In the genomic region with DNA sequence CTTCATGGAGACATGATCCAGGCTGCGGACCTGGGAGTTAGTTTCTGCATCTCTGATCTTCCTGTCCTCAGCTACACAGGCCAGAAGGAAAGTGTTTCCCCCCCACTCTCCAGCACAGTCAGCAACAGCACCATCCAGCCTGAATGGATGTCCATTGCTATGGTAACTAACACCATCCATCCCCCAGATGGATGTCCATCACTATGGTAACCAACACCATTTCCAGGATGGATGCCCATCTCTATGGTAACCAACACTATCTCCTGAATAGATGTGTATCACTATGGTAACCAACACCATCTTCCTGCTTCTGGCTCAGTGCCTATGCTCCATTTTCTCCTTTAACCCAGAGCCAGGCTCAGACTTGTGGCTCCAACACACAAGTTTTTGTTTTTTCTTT, we compare ENCODE assay signal across 12 mouse cellular contexts.
A peak's percentile ranks its signal among the peaks of the same experiment; 100 is the strongest.
DNase-seq lines count a peak whose midpoint lies in the region; ATAC-seq and TF ChIP-seq lines count a peak whose summit lies in the region.
"Had no signal": no experiment of that assay in that cellular context is flagged by ENCODE, and none has a peak within 500 bp of the region (broad histone marks: within the 10 kb centered on the region; RNA-seq: fewer than 3 reads in every experiment).

No protein-coding gene starts in this region.

- no peak for TF ChIP-seq CTCF in left cerebral cortex, adult 2 months (IDR thresholded peaks at IDR 0.05)
- TF ChIP-seq CTCF in intestine, postnatal 0 days (IDR thresholded peaks at IDR 0.05; ENCODE audit: low read depth): no peak

- no peak overlapping the region for H3K27ac ChIP-seq in left cerebral cortex, adult 2 months
- H3K27ac ChIP-seq in forebrain, embryonic 13.5 days: no peak overlapping the region
- no peak overlapping the region for H3K27ac ChIP-seq in neural tube, embryonic 13.5 days (replicated peaks)
- H3K27ac ChIP-seq in intestine, postnatal 0 days (ENCODE audit: low read depth, low read length): no peak overlapping the region
- H3K27ac ChIP-seq in kidney, embryonic 15.5 days: no peak overlapping the region
- H3K27ac ChIP-seq: embryonic facial prominence, embryonic 13.5 days; liver, embryonic 15.5 days had no signal

- ATAC-seq in forebrain, embryonic 13.5 days: peak; percentile 85
- ATAC-seq in neural tube, embryonic 13.5 days (ENCODE audit: low read depth): peak; percentile 89
- ATAC-seq in intestine, postnatal 0 days: no peak
- no peak for ATAC-seq in kidney, embryonic 15.5 days (replicated peaks; ENCODE audit: low FRiP score)
- ATAC-seq: CD4-positive, CD25-positive, alpha-beta regulatory T cell, adult 4 months had no signal

- peak; percentile 31 to 37 for DNase-seq in left cerebral cortex, postnatal 10 days (ENCODE audit: extremely low spot score in 1 of 2, low spot score in 2 of 2)
- DNase-seq in left cerebral cortex, adult 2 months (ENCODE audit: extremely low spot score in 1 of 2, low spot score in 2 of 2): no peak
- DNase-seq in layer of hippocampus, adult 8-10 months (ENCODE audit: low spot score in 2 of 2): peak; percentile 11 to 16
- no peak for DNase-seq in liver
- DNase-seq: gastrocnemius, postnatal 36 days had no signal

- 74% methylated on average over 1 of the region's 1 CpGs for WGBS in forebrain, embryonic 13.5 days
- 80% methylated on average over 1 of the region's 1 CpGs for WGBS in neural tube, embryonic 13.5 days
- 80% methylated on average over 1 of the region's 1 CpGs for WGBS in intestine, postnatal 0 days
- 68% methylated on average over 1 of the region's 1 CpGs for WGBS in kidney, embryonic 15.5 days

- H3K9me3 ChIP-seq in forebrain, embryonic 13.5 days (replicated peaks): no peaks in the 10 kb centered on the region
- H3K9me3 ChIP-seq in neural tube, embryonic 13.5 days: no peaks in the 10 kb centered on the region
- H3K9me3 ChIP-seq in intestine, postnatal 0 days (ENCODE audit: control insufficient read depth): no peaks in the 10 kb centered on the region
- H3K9me3 ChIP-seq in kidney, embryonic 15.5 days (replicated peaks): no peaks in the 10 kb centered on the region
- H3K9me3 ChIP-seq: embryonic facial prominence, embryonic 13.5 days; liver, embryonic 15.5 days had no signal

- H3K4me1 ChIP-seq in forebrain, embryonic 13.5 days: peaks cover 4% of the 10 kb centered on the region; the same call in 1 of the 2 replicates
- H3K4me1 ChIP-seq in neural tube, embryonic 13.5 days (replicated peaks): 0 out of 2 replicates have a peak, but pooled peaks cover 6% of the 10 kb centered on the region
- no peaks in the 10 kb centered on the region for H3K4me1 ChIP-seq in intestine, postnatal 0 days (replicated peaks; ENCODE audit: control insufficient read depth, insufficient read depth, low read length)
- H3K4me1 ChIP-seq in kidney, embryonic 15.5 days: no peaks in the 10 kb centered on the region
- H3K4me1 ChIP-seq: liver, embryonic 15.5 days had no signal

- no peak overlapping the region for H3K4me2 ChIP-seq in forebrain, embryonic 13.5 days
- no peak overlapping the region for H3K4me2 ChIP-seq in neural tube, embryonic 13.5 days
- H3K4me2 ChIP-seq in intestine, postnatal 0 days (replicated peaks; ENCODE audit: low read depth): no peak overlapping the region
- H3K4me2 ChIP-seq in kidney, embryonic 15.5 days: no peak overlapping the region
- H3K4me2 ChIP-seq: embryonic facial prominence, embryonic 13.5 days; liver, embryonic 15.5 days had no signal

- intact Hi-C loops in left cerebral cortex, postnatal 10 days (cut with DNase I): no loop called here
- intact Hi-C loops in left cerebral cortex, adult 2 months (cut with DNase I): no loop called here

- no peaks in the 10 kb centered on the region for H3K36me3 ChIP-seq in forebrain, embryonic 13.5 days (ENCODE audit: poor library complexity, severe bottlenecking)
- H3K36me3 ChIP-seq in neural tube, embryonic 13.5 days: no peaks in the 10 kb centered on the region
- H3K36me3 ChIP-seq in intestine, postnatal 0 days (ENCODE audit: control insufficient read depth, insufficient read depth): no peaks in the 10 kb centered on the region
- no peaks in the 10 kb centered on the region for H3K36me3 ChIP-seq in kidney, embryonic 15.5 days
- H3K36me3 ChIP-seq: embryonic facial prominence, embryonic 13.5 days; liver, embryonic 15.5 days had no signal

- H3K27me3 ChIP-seq in forebrain, embryonic 13.5 days: no peaks in the 10 kb centered on the region
- H3K27me3 ChIP-seq in neural tube, embryonic 13.5 days: no peaks in the 10 kb centered on the region
- no peaks in the 10 kb centered on the region for H3K27me3 ChIP-seq in intestine, postnatal 0 days (replicated peaks; ENCODE audit: control insufficient read depth, insufficient read depth, low read length)
- H3K27me3 ChIP-seq in kidney, embryonic 15.5 days: no peaks in the 10 kb centered on the region
- H3K27me3 ChIP-seq: embryonic facial prominence, embryonic 13.5 days; liver, embryonic 15.5 days had no signal

- no peak overlapping the region for H3K4me3 ChIP-seq in left cerebral cortex, adult 2 months
- no peak overlapping the region for H3K4me3 ChIP-seq in forebrain, embryonic 13.5 days
- H3K4me3 ChIP-seq in neural tube, embryonic 13.5 days: no peak overlapping the region
- H3K4me3 ChIP-seq in intestine, postnatal 0 days (ENCODE audit: low read depth, low read length): no peak overlapping the region
- H3K4me3 ChIP-seq in kidney, embryonic 15.5 days (replicated peaks): no peak overlapping the region
- H3K4me3 ChIP-seq: embryonic facial prominence, embryonic 13.5 days; liver, embryonic 15.5 days had no signal

- no peak overlapping the region for H3K9ac ChIP-seq in forebrain, embryonic 13.5 days
- H3K9ac ChIP-seq in neural tube, embryonic 13.5 days: no peak overlapping the region
- H3K9ac ChIP-seq in intestine, postnatal 0 days (ENCODE audit: low read depth, low read length): no peak overlapping the region
- H3K9ac ChIP-seq in kidney, embryonic 15.5 days: no peak overlapping the region
- H3K9ac ChIP-seq: embryonic facial prominence, embryonic 13.5 days; liver, embryonic 15.5 days had no signal

Comparison
In these comparisons a context has a peak if more than half of its experiments do, and no peak if none do; other contexts are left out.
1. DNase-seq: peak in left cerebral cortex, postnatal 10 days (2 of 2) and layer of hippocampus, adult 8-10 months (2 of 2); none in left cerebral cortex, adult 2 months (0 of 2) and liver (single experiment).
2. ATAC-seq: peak in forebrain, embryonic 13.5 days (single experiment) and neural tube, embryonic 13.5 days (single experiment); none in intestine, postnatal 0 days (single experiment) and kidney, embryonic 15.5 days (single experiment).